Mouse (Mus musculus) liver, adult 2 months (tissue): ENCODE data around the gene Inafm2.

Experiments used
- CTCF ChIP-seq: fragments of 200-500 bp; IDR thresholded peaks from 2 replicates; pipeline ENCODE4 v1.5.1; 2011; ENCODE audit warnings: low read depth, low read length, control low read depth
- POLR2A ChIP-seq: fragments of 200-500 bp; IDR thresholded peaks from 2 replicates; pipeline ENCODE4 v1.6.1; 2011; ENCODE audit warnings: low read length, control low read depth; ENCODE audit not compliant: insufficient read depth; ENCODE audit errors: extremely low read depth

DNA sequence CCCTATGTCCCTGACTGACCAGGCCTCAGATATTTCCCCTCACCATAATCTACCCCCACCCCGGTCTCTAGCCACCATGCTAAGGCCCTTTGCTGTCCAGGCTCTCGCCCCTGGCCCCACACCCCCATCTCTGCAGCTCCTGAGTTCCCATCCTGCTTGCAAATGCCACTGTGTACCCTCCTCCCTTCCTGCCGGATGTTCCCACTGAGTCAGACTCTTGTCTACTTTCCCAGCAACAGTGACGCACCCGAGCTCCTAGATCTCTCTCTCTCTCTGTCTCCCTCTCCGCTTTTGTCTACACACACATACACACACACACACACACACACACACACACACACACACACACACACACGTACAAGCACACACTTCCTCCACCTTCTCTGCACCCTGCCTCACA lies 17.9 kb downstream of the Inafm2 start:
- TF ChIP-seq POLR2A: no peak
- no peak for TF ChIP-seq CTCF
